Mouse (Mus musculus) erythroblast, embryonic 14.5 days (primary cell): ENCODE measurements around the gene 4931414P19Rik.

ENCODE experiments used
- GATA1 ChIP-seq: IDR thresholded peaks from 2 replicates; pipeline ENCODE4 v1.6.1; 2012; ENCODE audit warnings: low read length, inconsistent platforms, mixed read lengths
- TAL1 ChIP-seq: IDR thresholded peaks from 3 replicates; pipeline ENCODE4 v1.6.1; 2012; ENCODE audit warnings: low read length, inconsistent platforms, mixed read lengths

- TF ChIP-seq GATA1 (no peak), TAL1 (no peak)
These were observed 36.6 kb upstream of the 4931414P19Rik start for GRCm38 (mm10) chr14:54642224-54642944.
